In the genomic region with DNA sequence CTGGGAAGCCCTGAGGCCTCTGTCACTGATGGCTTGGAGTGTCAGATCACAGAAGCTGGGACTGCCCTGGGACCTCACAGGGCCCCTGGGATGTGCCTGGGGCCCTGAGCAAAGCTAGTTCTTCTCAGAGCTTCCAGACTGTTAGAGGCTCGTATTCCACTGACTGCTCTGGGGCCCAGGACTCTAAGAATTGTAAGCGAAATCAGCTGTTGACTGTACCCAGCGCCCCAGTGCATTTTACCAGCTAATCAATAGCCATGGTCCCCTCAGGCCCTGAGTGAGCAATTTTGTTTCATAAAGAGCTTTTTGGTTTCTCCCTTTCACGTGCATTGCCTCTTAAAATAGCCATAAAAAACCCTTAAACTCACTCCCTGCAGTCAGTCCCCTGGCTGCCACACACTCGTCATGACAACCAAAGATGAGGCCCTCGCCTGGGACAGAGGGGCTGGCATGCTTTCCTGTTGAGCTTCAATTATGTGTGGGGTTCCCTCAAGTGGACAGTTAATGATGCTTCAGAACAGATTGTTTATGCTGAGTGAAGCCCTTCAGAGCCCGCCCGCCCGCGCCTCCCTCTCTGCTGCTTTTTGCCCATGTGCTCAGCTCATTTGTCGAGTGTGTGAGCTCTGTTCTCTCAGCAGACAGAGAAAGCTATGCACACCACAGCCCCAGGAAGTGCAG, we compare ENCODE assay signal across 8 mouse cellular contexts. TPM values are rescaled to one million over a fixed set of nuclear protein-coding genes. Genes with fewer than 3 reads are reported as not detected.
A peak's percentile ranks its signal among the peaks of the same experiment; 100 is the strongest.
DNase-seq lines count a peak whose midpoint lies in the region; ATAC-seq and TF ChIP-seq lines count a peak whose summit lies in the region.

No protein-coding gene starts in this region.

- TF ChIP-seq POLR2A in heart, adult 2 months (IDR thresholded peaks at IDR 0.05; ENCODE audit: insufficient read depth, low read depth, low read length), result no peak

- intact Hi-C loops in heart, adult 2 months (cut with DNase I), result no loop called here
- intact Hi-C loops in gastrocnemius, adult 2 months (cut with DNase I), result no loop called here

- no peak overlapping the region for H3K4me2 ChIP-seq in heart, embryonic 12.5 days
- no peak overlapping the region for H3K4me2 ChIP-seq in forebrain, embryonic 15.5 days (replicated peaks)

- no peak for TF ChIP-seq CTCF in heart, adult 2 months (IDR thresholded peaks at IDR 0.05)
- no peak for TF ChIP-seq CTCF in gastrocnemius, adult 2 months (IDR thresholded peaks at IDR 0.05)

- 61% methylated on average over 11 of the region's 11 CpGs for WGBS in heart, embryonic 12.5 days
- WGBS in heart, adult 2 months, result 92% methylated on average over 11 of the region's 11 CpGs
- 16% methylated on average over 11 of the region's 11 CpGs for WGBS in forebrain, embryonic 15.5 days

- H3K4me1 ChIP-seq in heart, embryonic 12.5 days (replicated peaks), result peaks cover 26% of the 10 kb centered on the region
- H3K4me1 ChIP-seq in heart, adult 2 months (ENCODE audit: control insufficient read depth, insufficient read depth, low read length), result no peaks in the 10 kb centered on the region
- peaks cover 17% of the 10 kb centered on the region for H3K4me1 ChIP-seq in forebrain, embryonic 15.5 days

- H3K27ac ChIP-seq in heart, embryonic 12.5 days (ENCODE audit: poor library complexity, severe bottlenecking), result peak overlapping the region; percentile 34; the same call in 1 of the 2 replicates
- no peak overlapping the region for H3K27ac ChIP-seq in heart, adult 2 months
- peak overlapping the region; percentile 25 for H3K27ac ChIP-seq in forebrain, embryonic 15.5 days (replicated peaks)
- H3K27ac ChIP-seq in gastrocnemius, adult 2 months, result no peak overlapping the region

- no peaks in the 10 kb centered on the region for H3K27me3 ChIP-seq in heart, embryonic 12.5 days (replicated peaks)
- H3K27me3 ChIP-seq in heart, adult 2 months (ENCODE audit: control insufficient read depth, insufficient read depth, low read length), result no peaks in the 10 kb centered on the region
- H3K27me3 ChIP-seq in forebrain, embryonic 15.5 days, result no peaks in the 10 kb centered on the region

- no peak overlapping the region for H3K9ac ChIP-seq in heart, embryonic 12.5 days
- H3K9ac ChIP-seq in heart, adult 2 months (ENCODE audit: low read depth, low read length), result no peak overlapping the region
- no peak overlapping the region for H3K9ac ChIP-seq in forebrain, embryonic 15.5 days (replicated peaks)

- no peaks in the 10 kb centered on the region for H3K79me2 ChIP-seq in heart, adult 2 months (replicated peaks; ENCODE audit: control insufficient read depth, insufficient read depth, low read length)

- H3K4me3 ChIP-seq in heart, embryonic 12.5 days, result no peak overlapping the region
- H3K4me3 ChIP-seq in heart, adult 2 months, result no peak overlapping the region
- H3K4me3 ChIP-seq in forebrain, embryonic 15.5 days, result no peak overlapping the region
- H3K4me3 ChIP-seq in gastrocnemius, adult 2 months, result no peak overlapping the region

- DNase-seq in heart, adult 2 months, result no peak
- peak; percentile 66 for DNase-seq in Muller cell, postnatal 12 days (ENCODE audit: inconsistent ontology term)
- peak; percentile 12 for DNase-seq in mesoderm, embryonic 11.5 days (ENCODE audit: low read depth, low spot score)
- no peak for DNase-seq in gastrocnemius, adult 2 months
- DNase-seq in frontal cortex, postnatal 14 days (ENCODE audit: low spot score in 2 of 2), result no peak

- TF ChIP-seq EP300 in heart, adult 2 months (IDR thresholded peaks at IDR 0.05; ENCODE audit: insufficient read depth, low read depth, low read length), result no peak

- peaks cover 28% of the 10 kb centered on the region for H3K36me3 ChIP-seq in heart, embryonic 12.5 days
- H3K36me3 ChIP-seq in heart, adult 2 months (ENCODE audit: control insufficient read depth, insufficient read depth, low read length), result no peaks in the 10 kb centered on the region
- H3K36me3 ChIP-seq in forebrain, embryonic 15.5 days, result 0 out of 2 replicates have a peak, but pooled peaks cover 4% of the 10 kb centered on the region

- 0 out of 2 replicates have a peak, but pooled peaks have one; percentile 42 for ATAC-seq in heart, embryonic 12.5 days (ENCODE audit: insufficient number of reproducible peaks, low FRiP score)
- ATAC-seq in forebrain, embryonic 15.5 days (replicated peaks), result peak; percentile 57
- ATAC-seq in monocyte, adult 5-6 weeks (replicated peaks; ENCODE audit: insufficient number of reproducible peaks, low FRiP score, low TSS enrichment, poor library complexity, severe bottlenecking), result no peak

- no peaks in the 10 kb centered on the region for H3K9me3 ChIP-seq in heart, embryonic 12.5 days (replicated peaks)
- H3K9me3 ChIP-seq in forebrain, embryonic 15.5 days, result no peaks in the 10 kb centered on the region

RNA-seq across cellular contexts. Expression of gene Rnf8, which starts 25.2 kb away (rescaled TPM):
- polyA plus RNA-seq in heart, embryonic 12.5 days (2016; fragmentation: Nextera tagmentation; extraction: Ambion mirVana), result 52.2 and 58.7 TPM in 2 replicates
- 10 to 100 TPM; 15.6 to 18.1 TPM for total RNA-seq in heart, adult 2 months (2021)
- 17.6 and 19.2 TPM in 2 replicates for polyA plus RNA-seq in heart, adult 2 months (2012; rRNA removed)
- 97.0 and 109 TPM in 2 replicates for polyA plus RNA-seq in forebrain, embryonic 15.5 days (2015; fragmentation: Nextera tagmentation; extraction: Ambion mirVana)
- total RNA-seq in monocyte, adult 5-6 weeks (2017), result 44.8 to 57.1 TPM (median 48.0 TPM) in 3 replicates
- 10 to 100 TPM; 20.1 to 22.3 TPM for total RNA-seq in gastrocnemius, adult 2 months (2021)

RNA-seq across cellular contexts. Expression of gene Gm28043, which starts 25.3 kb away (rescaled TPM):
- polyA plus RNA-seq in heart, embryonic 12.5 days (2016; fragmentation: Nextera tagmentation; extraction: Ambion mirVana), result 2.1 and 2.5 TPM in 2 replicates
- total RNA-seq in heart, adult 2 months (2021), result 1 to 10 TPM; 1.0 to 1.1 TPM
- polyA plus RNA-seq in heart, adult 2 months (2012; rRNA removed), result 0.39 and 0.91 TPM in 2 replicates
- 2.8 and 2.9 TPM in 2 replicates for polyA plus RNA-seq in forebrain, embryonic 15.5 days (2015; fragmentation: Nextera tagmentation; extraction: Ambion mirVana)
- 17.9 to 20.7 TPM (median 20.5 TPM) in 3 replicates for total RNA-seq in monocyte, adult 5-6 weeks (2017)
- total RNA-seq in gastrocnemius, adult 2 months (2021), result 1 to 10 TPM in 1 of 2 experiments, under 1 TPM in 1; 0.70 to 1.2 TPM

RNA-seq across cellular contexts. Expression of gene Tmem217, which starts 37.2 kb away (rescaled TPM):
- 0.80 and 1.0 TPM in 2 replicates for polyA plus RNA-seq in heart, embryonic 12.5 days (2016; fragmentation: Nextera tagmentation; extraction: Ambion mirVana)
- total RNA-seq in heart, adult 2 months (2021), result not detected
- polyA plus RNA-seq in heart, adult 2 months (2012; rRNA removed), result 0.47 TPM in 1 of 2 replicates, not detected in the other
- polyA plus RNA-seq in forebrain, embryonic 15.5 days (2015; fragmentation: Nextera tagmentation; extraction: Ambion mirVana), result 1.3 and 1.6 TPM in 2 replicates
- not detected in 3 replicates for total RNA-seq in monocyte, adult 5-6 weeks (2017)
- total RNA-seq in gastrocnemius, adult 2 months (2021), result not detected

RNA-seq across cellular contexts. Expression of gene Tbc1d22b, which starts 39.8 kb away (rescaled TPM):
- polyA plus RNA-seq in heart, embryonic 12.5 days (2016; fragmentation: Nextera tagmentation; extraction: Ambion mirVana), result 13.8 and 14.9 TPM in 2 replicates
- 10 to 100 TPM; 12.8 to 13.8 TPM for total RNA-seq in heart, adult 2 months (2021)
- 15.3 and 16.9 TPM in 2 replicates for polyA plus RNA-seq in heart, adult 2 months (2012; rRNA removed)
- 22.3 and 22.9 TPM in 2 replicates for polyA plus RNA-seq in forebrain, embryonic 15.5 days (2015; fragmentation: Nextera tagmentation; extraction: Ambion mirVana)
- total RNA-seq in monocyte, adult 5-6 weeks (2017), result 7.9 to 22.0 TPM (median 8.4 TPM) in 3 replicates
- 10 to 100 TPM; 10.4 to 11.9 TPM for total RNA-seq in gastrocnemius, adult 2 months (2021)

RNA-seq across cellular contexts. Expression of gene Gm17657, which starts 39.9 kb away (rescaled TPM):
- not detected in 2 replicates for polyA plus RNA-seq in heart, embryonic 12.5 days (2016; fragmentation: Nextera tagmentation; extraction: Ambion mirVana)
- total RNA-seq in heart, adult 2 months (2021), result not detected
- polyA plus RNA-seq in heart, adult 2 months (2012; rRNA removed), result not detected in 2 replicates
- polyA plus RNA-seq in forebrain, embryonic 15.5 days (2015; fragmentation: Nextera tagmentation; extraction: Ambion mirVana), result not detected in 2 replicates
- not detected in 3 replicates for total RNA-seq in monocyte, adult 5-6 weeks (2017)
- total RNA-seq in gastrocnemius, adult 2 months (2021), result not detected

Comparison
In these comparisons a context has a peak if more than half of its experiments do, and no peak if none do; other contexts are left out.
1. H3K27ac ChIP-seq: peak in heart, embryonic 12.5 days (single experiment) and forebrain, embryonic 15.5 days (single experiment); none in heart, adult 2 months (single experiment) and gastrocnemius, adult 2 months (single experiment).
2. DNase-seq: peak in Muller cell, postnatal 12 days (single experiment) and mesoderm, embryonic 11.5 days (single experiment); none in heart, adult 2 months (0 of 2), gastrocnemius, adult 2 months (single experiment) and frontal cortex, postnatal 14 days (0 of 2).